Mouse (Mus musculus) bone marrow macrophage, adult 2 months (primary cell): ENCODE measurements around the gene Togaram2. TPM values are rescaled to one million over a fixed set of nuclear protein-coding genes. Genes with fewer than 3 reads are reported as not detected.
"Not testable (repeated sequence)": the region's sequence is repeated elsewhere in the genome, so short reads cannot be mapped to it uniquely, and the experiment has no call there.

Experiments
- H3K27ac ChIP-seq: 2 replicates; pipeline ENCODE4 v1.5.1; 2012; ENCODE audit warnings: low read depth, low read length; ENCODE audit not compliant: insufficient read depth
- H3K4me1 ChIP-seq: 2 replicates; pipeline ENCODE4 v1.6.1; 2012; ENCODE audit warnings: low read length; ENCODE audit not compliant: control insufficient read depth, insufficient read depth
- H3K4me3 ChIP-seq: 2 replicates; pipeline ENCODE4 v1.5.1; 2012; ENCODE audit warnings: mild to moderate bottlenecking, low read length, moderate library complexity; ENCODE audit not compliant: insufficient read depth
- CTCF ChIP-seq: IDR thresholded peaks from 2 replicates; pipeline ENCODE4 v1.5.1; 2012; ENCODE audit warnings: low read depth, mild to moderate bottlenecking, low read length, moderate library complexity
- POLR2A ChIP-seq: IDR thresholded peaks from 2 replicates; pipeline ENCODE4 v1.6.1; 2012; ENCODE audit warnings: mild to moderate bottlenecking, low read depth, low read length, borderline replicate concordance
- polyA plus RNA-seq: library from polyadenylated mRNA; stranded (reverse); fragments of >200 nt; gene quantifications from 2 replicates; pipeline ENCODE4 v1.2.4, GENCODE M21; 2012; ENCODE audit not compliant: missing spikeins, insufficient read depth, insufficient read length

Togaram2 gene
- polyA plus RNA-seq, result not detected in 2 replicates

DNA sequence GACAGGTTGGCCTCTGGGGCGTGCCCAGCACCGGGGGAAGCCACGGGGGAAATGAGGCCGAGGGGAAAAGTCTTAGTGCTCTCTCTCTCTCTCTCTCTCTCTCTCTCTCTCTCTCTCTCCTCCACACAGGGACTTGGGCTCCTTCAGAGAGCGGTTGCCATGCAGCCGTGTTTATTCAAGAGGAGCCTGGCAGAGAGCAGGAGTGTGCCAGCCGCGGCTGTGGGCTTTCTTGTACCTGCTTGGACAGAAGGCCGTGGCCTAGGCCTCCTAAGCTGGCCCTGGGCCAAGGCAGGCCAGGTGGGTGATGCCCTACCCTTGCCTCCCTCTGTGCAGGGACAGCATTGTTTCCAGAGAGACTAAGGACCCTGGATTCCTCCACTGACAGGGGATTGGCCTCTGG lies at the start of gene Togaram2:
Togaram2 (plus strand) TSS at position 170 of the 400 bp plus-strand sequence.
- Histone ChIP-seq H3K27ac (no peak within 1 kb of the TSS), H3K4me1 (peaks cover 7% of the 10 kb centered on the region), H3K4me3 (no peak within 1 kb of the TSS)
- TF ChIP-seq POLR2A, result no peak
- no peak for TF ChIP-seq CTCF

DNA sequence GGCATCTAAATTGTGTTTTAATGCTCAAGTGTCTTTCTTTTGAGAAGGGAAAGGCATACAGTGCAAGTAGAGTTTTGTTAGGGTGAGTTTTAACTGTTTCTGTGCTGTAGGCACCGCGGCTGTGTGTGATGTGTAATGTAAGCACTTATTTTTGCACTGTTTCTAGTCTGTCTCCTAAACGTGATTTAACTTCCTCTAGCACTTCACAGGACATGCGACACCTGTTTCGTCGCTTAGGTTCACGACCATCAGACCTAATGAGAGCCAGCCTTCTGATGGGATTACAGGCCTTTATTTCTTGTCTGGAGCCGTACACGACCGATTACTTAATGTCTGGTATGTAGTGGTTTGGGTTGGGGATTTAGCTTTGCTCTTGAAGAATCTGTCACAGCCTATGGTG lies 41.3 kb upstream of the Togaram2 start:
- Histone ChIP-seq H3K4me3 (no peak overlapping the region), H3K4me1 (no peaks in the 10 kb centered on the region), H3K27ac (no peak overlapping the region)
- TF ChIP-seq POLR2A, result no peak
- no peak for TF ChIP-seq CTCF

DNA sequence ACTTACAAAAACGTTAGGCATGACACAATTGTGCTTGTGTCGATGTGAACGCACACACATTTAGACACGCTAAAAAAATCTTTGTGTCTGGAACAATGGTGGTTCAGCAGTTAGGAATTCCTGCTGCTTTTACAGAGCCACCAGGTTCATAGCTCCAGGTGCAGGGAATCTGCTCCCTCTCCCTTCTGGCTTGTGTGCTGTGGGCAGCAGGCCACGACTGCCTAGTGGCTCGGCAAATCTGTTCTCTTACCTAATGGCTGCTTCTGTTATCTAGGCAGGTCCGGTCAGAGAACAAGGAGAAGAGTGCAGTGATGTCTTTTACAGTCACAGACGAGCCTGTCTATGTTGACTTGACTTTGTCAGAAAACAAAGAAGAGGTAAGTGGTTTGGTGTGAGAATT lies 39.7 kb upstream of the Togaram2 start:
- Histone ChIP-seq H3K4me1 (no peaks in the 10 kb centered on the region), H3K27ac (no peak overlapping the region)
- TF ChIP-seq POLR2A (no peak), CTCF (no peak)

GRCm38 (mm10) chr17:71636786-71637185 lies 36.3 kb upstream of the Togaram2 start:
- Histone ChIP-seq H3K27ac (no peak overlapping the region), H3K4me1 (no peaks in the 10 kb centered on the region), H3K4me3 (no peak overlapping the region)
- TF ChIP-seq CTCF (no peak), POLR2A (no peak)

More for the DNA sequence above, 39.7 kb upstream of the Togaram2 start:
- no peak overlapping the region for H3K4me3 ChIP-seq

DNA sequence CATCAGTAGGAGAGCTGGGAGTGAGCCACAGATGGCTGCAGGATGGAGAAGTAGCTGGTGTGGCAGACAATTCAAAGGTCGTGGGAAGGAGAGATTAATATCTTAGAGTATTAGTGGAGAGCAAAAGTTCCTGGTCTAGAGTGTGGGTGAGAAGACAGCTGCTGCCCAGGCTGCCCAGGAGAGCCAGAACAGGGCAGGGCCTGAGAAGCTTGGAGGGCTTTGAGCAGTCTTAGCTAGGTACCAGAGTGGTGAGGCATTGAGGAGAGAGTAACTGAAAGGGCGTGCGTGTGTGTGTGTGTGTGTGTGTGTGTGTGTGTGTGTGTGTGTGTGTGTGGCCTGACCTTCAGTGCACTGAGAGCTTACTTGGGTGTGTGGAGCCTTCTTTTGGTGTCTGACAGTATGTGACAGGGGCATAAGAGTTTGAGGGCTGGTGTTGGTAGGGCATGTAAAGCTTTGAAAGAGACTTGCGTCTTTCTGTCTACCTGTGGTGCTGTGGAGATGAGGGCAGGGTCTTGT lies 35.3 kb upstream of the Togaram2 start:
- Histone ChIP-seq H3K4me1 (no peaks in the 10 kb centered on the region), H3K27ac (no peak overlapping the region), H3K4me3 (no peak overlapping the region)
- TF ChIP-seq CTCF (no peak), POLR2A (no peak)

- not testable (repeated sequence) for H3K4me3 ChIP-seq, H3K27ac ChIP-seq, H3K4me1 ChIP-seq
Observed at GRCm38 (mm10) chr17:71639056-71639455, 34.0 kb upstream of the Togaram2 start.

DNA sequence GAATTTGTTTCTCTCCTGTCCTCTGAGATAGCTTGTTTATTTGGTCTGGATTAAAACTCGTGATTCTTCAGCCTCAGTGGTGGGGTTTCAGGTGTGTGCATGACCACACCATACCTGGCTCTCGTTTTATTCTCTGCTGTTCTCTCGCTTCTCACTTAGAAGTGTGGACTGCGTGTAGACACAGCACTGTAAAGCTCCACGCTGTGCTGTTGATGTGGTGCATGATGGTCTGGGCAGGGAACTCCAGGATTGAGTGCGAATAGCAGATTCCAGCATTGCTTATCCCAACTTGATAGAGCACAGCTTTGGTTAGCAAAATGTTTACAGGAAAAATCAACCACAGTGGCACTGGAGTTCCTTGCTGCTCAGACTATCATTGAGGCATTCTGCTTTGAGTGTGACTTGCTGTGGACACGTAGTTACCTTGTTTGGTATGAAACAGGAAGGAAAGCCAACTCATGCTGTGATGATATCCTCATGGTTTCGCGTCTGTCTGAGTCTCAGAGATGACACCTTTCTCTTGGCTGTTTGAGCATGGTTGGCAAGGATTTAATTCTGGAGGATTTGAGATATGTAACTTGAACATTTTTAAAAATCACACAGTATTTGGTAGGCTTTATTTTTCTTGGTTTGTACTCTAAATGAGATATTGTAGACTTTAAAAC lies 32.5 kb upstream of the Togaram2 start:
- H3K4me3 ChIP-seq, result no peak overlapping the region
- no peak for TF ChIP-seq POLR2A
- TF ChIP-seq CTCF, result no peak
- H3K4me1 ChIP-seq, result no peaks in the 10 kb centered on the region
- no peak overlapping the region for H3K27ac ChIP-seq

DNA sequence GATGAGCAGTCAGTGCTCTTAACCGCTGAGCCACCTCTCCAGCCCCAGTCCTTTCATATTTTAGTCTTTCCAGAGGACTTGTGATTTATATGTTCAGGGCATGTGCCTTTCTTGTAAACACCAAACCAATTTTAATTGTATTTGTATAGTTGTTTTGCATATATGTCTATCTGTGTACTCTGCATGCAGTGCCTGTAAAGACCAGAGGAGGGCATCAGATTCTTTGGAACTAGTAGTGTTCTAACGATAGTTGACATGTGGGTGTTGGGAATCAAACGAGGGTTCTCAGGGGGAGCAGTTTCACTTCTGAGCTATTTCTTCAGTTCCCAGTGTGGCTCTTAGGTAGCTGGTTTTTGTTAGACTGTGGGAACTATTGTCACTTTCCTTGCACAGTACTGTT lies 30.9 kb upstream of the Togaram2 start:
- H3K4me3 ChIP-seq, result no peak overlapping the region
- H3K27ac ChIP-seq, result no peak overlapping the region
- TF ChIP-seq CTCF, result no peak
- no peak for TF ChIP-seq POLR2A
- H3K4me1 ChIP-seq, result no peaks in the 10 kb centered on the region

DNA sequence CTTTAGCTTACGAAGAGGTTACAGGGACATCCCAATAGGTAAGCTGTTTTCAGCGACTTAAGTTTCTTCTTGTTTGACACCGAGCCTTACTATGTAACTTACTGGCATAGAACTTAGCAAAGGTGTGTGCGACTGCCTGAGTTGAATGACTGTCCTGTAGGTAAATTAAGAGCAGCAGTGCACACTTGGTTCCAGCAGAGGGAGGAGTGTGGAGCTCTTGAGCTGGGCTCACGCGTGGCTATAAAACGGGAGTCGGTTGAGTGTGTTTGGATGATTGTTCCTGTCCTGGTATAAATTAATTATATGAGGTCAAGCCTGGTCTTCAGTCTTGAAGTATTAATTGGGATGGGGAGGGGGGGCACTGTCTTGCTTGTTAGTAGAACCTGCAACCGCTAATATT lies 23.1 kb upstream of the Togaram2 start:
- TF ChIP-seq CTCF (no peak), POLR2A (no peak)
- H3K4me1 ChIP-seq, result no peaks in the 10 kb centered on the region
- H3K27ac ChIP-seq, result no peak overlapping the region
- H3K4me3 ChIP-seq, result no peak overlapping the region

GRCm38 (mm10) chr17:71652495-71652894 lies 20.6 kb upstream of the Togaram2 start:
- TF ChIP-seq POLR2A (no peak), CTCF (no peak)
- Histone ChIP-seq H3K4me3 (no peak overlapping the region), H3K27ac (no peak overlapping the region), H3K4me1 (no peaks in the 10 kb centered on the region)
